Mouse (Mus musculus): Measurements from ENCODE around the gene Vangl1.

Vangl1 gene

DNA sequence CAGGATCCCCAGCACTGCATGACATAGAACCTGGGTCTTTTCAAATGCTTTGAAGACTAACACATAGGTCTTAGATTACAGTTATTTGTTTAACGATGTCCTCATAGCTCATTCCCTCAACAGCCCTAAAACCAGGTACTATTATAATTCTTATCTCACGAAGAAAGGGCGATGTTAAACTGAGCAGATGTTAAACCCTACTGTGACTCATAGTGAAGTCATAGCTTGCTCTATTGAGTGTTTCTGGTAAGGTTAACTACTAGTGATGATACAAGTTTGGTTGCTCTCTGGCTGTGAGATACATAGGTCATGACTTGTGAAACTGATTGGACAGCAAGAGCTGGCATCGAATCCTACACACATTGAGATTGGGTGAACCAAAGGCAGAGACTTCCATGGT, 61.5 kb downstream of the Vangl1 start:
- DNase-seq (ENCODE audit: low read depth, low spot score): no peak

DNA sequence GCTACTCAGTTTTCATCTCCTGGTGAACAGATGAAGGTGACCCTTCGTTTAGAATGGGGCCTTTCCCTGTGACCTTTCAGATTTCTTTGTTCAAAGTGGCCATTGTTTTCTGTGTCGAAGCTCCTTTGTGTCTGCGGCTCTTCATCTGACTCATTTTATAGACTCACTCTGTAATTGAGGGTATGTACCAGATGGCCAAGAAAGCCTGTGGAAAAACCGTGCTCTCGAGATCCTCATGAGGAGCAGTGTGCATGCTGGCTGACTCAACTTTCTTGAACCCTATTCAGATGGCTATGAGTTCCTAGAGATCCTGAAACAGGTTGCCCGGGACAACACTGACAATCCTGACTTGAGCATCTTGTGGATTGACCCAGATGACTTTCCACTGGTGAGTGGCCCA, 62.6 kb downstream of the Vangl1 start:
- no peak for DNase-seq (ENCODE audit: low read depth, low spot score)

DNA sequence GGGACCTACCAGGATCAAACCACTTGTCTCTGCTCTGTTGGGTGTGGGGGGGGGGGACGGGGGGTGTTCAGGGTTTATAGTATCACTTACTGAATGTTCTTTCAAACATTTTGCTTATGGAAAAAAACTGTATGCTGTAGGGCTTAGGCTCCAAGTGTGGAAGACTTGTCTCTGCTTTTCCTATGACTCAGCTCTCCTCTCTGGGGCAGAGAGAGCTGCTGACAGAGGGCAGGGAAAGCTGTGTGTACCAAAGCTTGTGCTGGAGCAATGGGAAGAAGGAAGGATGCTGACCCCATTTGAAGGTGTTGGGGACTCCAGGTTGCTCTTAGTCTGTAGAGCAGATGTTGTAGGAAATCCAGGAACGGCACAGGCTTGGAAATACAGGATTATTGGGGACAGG, 63.0 kb downstream of the Vangl1 start:
- no peak for DNase-seq (ENCODE audit: low read depth, low spot score)

DNA sequence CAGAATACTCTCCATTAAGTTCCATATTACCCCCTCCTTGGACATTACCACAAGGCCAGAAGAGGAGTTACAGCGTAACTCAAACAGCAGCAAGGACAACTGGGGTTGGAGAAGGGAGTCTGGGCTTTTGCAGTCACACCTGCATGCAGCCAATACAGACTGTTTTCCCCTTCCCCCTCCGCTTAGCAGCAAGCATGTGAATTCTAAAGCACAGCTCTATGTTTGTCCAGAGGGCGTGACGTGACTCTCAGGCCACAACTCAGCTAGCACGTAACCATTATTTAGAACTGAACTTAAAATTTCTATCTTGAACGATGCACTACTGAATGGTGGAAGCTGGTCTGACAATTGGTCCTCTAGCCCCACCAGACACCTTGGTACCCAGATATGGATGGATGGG, 63.9 kb downstream of the Vangl1 start:
- DNase-seq (ENCODE audit: low read depth, low spot score): no peak

DNA sequence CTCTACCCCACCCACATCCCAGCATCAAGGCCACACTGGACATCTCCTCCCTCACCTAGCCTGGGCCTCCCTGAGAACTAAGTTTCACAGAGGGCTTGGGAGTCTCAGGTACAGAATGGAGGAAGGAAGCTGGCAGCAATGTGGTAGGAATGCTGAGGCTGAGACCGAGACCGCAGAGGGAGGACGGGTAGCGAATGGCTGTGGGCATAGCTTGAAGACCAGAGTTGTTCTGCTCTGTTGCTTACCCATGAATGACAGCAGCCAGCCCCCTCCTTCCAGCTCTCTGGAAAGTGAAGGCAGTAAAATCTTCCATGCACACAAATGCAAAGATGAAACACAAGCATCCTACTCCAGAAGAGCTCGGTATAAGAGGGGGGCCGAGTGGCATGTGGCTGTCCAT, 65.6 kb downstream of the Vangl1 start:
- no peak for DNase-seq (ENCODE audit: low read depth, low spot score)

DNA sequence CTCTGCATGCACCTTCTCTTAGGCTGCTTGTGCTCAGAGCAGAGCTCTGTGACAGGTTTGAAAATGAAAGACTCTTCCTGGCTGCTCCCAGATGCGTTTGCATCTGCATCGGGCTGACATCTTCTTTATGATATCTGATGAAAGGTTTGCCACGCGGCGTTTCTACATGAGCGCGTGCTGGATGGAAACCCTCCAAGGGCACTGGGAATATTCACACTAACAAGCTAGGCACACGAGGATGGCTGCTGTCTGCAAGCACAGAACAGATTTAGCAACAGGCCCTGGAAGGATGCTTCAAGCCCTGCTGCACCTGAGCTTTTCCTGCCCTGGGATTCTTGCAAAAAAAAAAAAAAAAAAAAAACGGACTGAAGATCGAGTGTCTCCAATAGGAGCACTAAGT, 67.3 kb downstream of the Vangl1 start:
- no peak for DNase-seq (ENCODE audit: low read depth, low spot score)

DNA sequence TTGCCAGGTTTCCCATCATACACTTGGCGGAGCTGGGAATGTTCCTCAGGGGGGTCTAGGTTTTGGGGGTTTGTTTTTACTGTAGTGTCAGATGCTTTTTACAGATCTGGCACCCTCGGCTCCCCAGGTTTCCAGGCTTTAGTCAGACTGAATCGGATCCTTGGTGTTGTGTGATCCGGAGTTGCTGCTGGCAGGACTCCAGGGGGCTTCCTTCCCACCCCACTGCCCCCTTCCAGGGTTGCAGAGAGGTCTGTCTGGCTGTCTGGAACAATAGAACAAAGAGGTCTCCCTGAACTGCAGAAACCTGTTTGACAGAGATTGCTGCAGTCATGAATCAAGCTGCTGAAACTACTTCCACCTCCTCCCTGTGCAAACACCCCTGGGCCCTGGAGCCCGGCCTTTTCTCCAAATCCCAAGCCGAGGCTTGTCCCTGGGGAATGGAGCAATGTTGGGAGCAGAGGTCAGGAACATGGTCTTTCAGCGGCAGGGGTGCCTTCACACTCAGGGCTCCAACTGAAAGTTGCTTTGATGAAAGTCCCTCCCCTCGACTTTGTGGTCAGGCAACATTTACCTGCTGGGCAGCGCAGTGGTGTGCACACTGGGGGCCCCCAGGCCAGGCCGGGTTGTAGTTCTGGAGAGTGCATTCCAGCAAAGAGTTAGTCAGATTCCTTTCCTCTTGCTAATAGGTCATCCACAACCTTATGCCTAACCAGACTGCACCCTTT, 68.9 kb downstream of the Vangl1 start:
- no peak for DNase-seq (ENCODE audit: low read depth, low spot score)

DNA sequence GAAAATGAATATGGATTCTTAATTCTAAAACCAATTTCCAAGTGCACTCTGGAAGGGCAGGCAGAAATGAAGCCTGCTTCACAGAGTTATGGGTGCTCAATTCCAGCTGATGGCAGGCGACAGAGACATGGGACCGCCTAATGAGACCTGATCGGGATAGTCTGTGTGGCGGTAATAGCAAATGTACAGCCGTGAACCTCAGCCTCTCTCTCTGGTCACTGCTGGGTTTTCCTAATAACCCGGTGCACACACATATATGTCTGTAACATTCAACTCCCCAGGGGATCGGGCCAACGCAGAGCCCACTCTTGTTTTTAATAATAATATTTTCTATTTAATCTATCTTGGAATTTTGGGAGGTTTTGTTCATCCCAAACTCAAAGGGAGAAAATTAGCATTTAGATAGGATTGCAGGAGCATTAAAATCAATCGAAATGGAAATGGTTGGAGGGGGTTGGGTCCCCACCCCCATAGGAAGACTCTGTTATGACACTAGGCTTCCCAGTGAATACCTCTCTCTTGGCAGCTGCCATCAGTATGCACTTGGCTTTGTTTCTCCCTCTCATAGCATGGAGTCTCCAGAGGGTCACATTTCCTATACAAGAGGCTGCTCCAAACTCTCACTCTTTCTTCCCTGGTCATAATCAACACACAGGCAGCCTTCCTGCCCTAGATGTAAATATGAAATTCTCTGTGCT, 72.7 kb downstream of the Vangl1 start:
- DNase-seq (ENCODE audit: low read depth, low spot score): no peak

DNA sequence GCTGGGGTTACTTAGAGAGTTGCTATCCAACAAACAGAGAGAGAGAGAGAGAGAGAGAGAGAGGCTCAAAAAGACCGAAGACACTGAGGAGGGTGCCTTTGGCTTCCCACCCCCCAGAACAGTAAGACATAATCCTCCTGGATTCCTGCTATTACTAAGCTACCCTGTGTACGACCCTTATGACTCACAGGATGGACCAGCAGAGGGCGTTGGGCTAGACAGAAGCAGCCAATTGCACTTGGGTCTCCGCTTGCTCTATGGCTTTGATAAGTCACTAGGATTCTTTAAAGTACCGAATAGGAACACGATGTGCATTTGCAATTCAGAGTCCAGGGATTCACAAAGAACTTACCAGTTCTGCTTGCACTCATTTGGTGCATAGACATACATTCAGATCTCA, 74.0 kb downstream of the Vangl1 start:
- DNase-seq (ENCODE audit: low read depth, low spot score): no peak

DNA sequence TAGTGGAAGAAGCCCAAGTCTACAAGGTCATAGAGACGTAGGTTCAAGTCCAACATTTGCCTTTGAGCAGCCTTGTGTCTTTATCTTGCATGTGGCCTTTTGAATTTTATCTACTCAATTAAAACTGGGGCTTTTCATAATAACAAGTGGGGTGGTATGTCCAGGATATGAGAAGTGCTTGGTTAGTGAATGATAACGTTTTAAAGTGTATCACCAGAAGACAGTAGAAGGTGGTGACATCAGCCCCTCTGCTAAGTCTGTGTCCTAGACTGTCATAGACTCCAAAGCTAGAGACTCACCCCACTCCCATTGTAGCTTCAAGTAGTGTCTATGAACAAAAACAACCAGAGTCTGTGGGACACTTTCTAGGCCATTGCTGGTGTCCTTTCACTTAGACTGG, 76.3 kb downstream of the Vangl1 start:
- DNase-seq (ENCODE audit: low read depth, low spot score): no peak

DNA sequence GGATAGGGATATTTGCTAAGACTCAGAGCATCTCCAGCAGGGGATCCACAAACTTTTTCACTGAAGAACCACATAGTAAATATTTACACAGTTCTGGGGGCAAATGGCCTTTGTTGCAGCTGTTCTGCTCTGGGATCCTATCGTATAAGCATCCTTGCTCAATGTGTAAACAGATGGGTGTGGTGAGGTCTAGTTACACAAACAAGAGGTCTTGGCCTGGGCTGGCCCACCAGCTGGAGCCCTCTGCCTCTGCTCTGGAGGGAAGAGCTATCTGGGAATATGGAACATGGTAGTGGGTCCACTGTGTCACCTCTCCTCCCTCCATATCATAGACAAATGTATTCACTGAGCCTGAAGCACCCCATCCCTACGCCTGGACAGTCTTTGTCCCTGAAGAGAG, 77.4 kb downstream of the Vangl1 start:
- DNase-seq (ENCODE audit: low read depth, low spot score): no peak

DNA sequence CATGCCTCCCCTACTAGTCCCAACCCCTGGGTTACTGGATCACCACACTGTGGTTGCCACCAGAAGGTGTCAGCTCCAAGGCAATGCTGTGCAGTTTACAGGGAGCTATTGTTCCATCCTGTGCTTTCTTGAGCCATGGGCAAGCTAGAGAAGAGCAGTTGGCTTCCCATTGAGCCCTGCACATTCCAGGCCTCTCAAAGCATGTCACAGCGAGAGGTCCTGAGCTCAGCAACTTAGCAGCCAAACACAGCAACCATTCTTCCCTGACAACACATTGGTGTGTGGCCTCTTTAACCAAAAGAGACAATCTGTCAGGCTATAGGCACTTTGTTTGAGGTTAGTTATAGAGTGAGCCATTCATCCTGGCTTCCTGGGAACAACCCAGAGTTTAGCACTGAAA, 78.9 kb downstream of the Vangl1 start:
- no peak for DNase-seq (ENCODE audit: low read depth, low spot score)

DNA sequence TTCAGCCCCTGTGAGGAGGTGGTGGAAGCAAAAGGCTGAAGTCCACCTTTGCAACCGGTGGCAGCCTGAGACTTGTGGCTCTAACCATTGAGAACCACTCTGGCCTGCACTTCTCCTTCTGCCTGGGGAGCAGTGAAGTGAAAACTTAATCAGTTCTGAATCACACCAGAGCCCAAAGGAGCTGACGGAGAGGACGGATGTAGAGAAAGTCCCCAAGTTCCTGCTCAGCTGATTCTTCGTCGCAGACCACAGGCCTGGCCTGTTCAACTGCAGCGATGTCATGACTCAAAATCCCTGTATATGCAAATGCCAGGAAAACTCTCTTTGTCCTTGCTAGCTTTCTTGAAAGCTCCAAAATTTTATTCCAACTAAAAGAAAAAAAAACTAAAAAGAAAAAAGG, 80.8 kb downstream of the Vangl1 start:
- no peak for DNase-seq (ENCODE audit: low read depth, low spot score)

DNA sequence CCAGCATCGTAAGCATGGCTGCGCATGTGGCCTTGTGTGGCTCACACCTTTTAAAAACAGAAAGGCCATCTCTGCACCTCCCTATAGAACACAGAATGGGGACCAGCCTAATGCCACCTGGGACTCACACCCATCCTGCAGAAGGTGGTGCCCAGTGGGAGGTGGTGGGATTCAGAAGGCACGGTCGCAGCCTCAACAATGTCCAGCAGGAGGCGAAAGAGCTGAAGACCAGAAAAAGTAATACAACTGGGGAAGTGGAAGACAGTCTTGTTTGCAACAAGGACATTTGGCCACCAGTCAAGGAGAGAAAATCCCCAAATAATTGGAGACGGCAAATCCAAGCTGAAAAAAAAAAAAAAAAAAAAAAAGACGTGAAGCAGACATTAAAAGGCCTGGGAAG, 82.4 kb downstream of the Vangl1 start:
- DNase-seq (ENCODE audit: low read depth, low spot score): no peak

DNA sequence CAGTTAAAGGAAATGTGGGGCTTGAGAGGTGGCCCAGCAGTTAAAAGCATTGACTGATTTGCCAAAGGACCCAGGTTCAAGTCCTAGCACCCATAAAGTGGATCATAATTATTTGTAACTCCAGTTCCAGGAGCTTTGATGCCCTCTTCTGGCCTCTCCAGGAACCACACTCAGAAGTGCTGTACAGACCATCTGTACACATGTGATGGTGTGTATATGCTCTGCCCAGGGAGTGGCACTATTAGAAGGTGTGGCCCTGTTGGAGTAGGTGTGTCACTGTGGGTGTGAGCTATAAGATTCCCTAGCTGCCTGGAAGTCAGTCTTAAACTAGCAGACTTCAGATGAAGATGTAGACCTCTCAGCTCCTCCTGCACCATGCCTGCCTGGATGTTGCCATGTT, 83.5 kb downstream of the Vangl1 start:
- no peak for DNase-seq (ENCODE audit: low read depth, low spot score)

DNA sequence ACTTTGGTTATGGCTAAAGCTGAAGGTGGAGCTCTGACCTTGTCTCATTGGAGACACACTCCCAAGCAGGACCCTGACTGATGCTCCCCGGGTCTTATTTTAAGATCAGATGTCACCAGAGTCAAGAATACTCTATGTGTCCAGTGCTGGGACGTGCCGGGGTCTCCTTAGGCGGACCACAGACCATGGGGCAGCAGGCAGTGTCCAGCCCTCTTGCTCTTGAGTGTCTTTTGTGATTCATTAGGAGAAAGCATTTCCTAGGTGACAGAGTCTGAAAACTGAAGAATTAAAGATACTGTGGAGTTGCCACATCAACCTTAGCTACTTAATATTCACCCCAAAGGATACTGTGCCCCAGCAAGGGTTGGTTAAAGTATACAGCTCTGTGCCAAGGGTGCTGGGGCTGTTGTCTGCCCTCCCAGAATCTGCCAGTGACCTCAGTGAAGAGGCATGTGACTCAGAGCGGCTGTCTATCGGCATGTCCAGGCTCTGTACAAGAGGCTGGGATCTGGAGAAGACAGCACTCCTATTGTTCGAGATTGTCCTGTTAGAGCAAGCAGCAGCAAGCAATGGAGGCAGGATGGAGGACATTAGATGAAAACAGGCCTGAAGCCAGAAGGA, 92.4 kb downstream of the Vangl1 start:
- DNase-seq (ENCODE audit: low read depth, low spot score): no peak

DNA sequence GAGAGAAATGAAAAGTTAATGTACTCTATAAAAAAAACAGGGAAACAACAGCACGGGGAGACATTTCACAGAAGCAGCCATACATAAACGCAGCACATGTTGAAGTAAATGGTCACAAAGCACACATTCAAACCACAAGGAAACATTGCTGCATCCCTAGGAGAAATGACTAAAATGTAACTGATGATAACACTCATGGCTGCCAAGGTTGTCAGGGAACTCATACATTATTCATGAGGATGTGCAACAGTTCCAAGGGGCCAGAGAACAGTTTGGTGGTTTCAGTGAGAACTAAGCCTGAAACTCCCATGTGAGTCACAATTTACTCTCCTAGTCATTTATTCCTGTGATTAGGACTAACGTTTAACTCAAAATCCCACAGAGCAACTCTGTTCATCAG, 96.3 kb downstream of the Vangl1 start:
- no peak for DNase-seq (ENCODE audit: low read depth, low spot score)

DNA sequence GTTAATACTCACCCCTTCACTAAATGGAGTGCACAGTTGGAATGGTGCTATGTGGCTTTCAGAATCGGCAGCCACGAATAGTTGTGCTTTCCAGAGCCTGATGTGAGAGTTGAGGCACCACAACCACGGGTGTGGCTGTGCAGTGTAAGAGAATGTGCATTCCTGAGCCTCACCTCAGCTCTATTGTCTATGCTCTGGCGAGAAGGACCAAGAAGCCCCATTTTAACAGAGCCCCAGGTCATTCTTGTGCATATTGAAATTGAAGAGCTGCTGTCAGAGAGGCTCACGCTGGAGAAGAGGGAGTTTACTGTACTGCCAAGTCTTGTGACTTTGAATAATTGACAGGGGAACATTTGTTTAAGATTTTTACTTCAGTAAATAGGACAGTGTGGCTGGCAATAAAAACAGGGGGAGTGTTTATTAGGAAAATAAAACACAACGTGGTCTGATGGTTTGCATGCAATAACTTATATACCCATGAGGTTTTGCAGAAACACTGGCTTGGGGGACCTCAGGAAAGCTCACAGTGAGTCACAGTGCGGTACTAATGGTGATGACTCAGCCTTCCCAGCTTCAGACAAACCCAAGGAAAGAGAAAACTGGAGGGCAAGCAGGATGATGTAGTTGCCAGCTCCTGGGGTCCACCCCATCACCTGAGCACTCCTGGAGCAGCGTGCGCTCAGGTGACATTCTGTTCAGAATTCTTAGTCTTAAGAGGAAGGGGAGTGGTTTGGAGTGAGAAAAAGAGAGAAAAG, 100.5 kb downstream of the Vangl1 start:
- DNase-seq (ENCODE audit: low read depth, low spot score): no peak

Measured in embryo, embryonic 11.5 days (tissue).